37 mouse cellular contexts compared by ENCODE assay signal in genomic region chr5:120721005-120721404, GRCm38 (mm10). TPM values are rescaled to one million over a fixed set of nuclear protein-coding genes. Genes with fewer than 3 reads are reported as not detected.
"Had no signal": no experiment of that assay in that cellular context is flagged by ENCODE, and none has a peak within 500 bp of the region (broad histone marks: within the 10 kb centered on the region; RNA-seq: fewer than 3 reads in every experiment).

No protein-coding gene starts in this region.

- H3K27me3 ChIP-seq: liver, embryonic 13.5 days; midbrain, embryonic 15.5 days; neural tube, embryonic 12.5 days had no signal

- H3K27ac ChIP-seq: limb, embryonic 10.5 days; limb, embryonic 12.5 days; limb, embryonic 13.5 days; limb, embryonic 15.5 days; liver, embryonic 12.5 days; liver, embryonic 13.5 days; liver, embryonic 14.5 days; liver, embryonic 15.5 days; lung, embryonic 15.5 days; macrophage; midbrain, embryonic 10.5 days; midbrain, embryonic 12.5 days; midbrain, embryonic 13.5 days; midbrain, embryonic 15.5 days; neural tube, embryonic 12.5 days; neural tube, embryonic 13.5 days had no signal

- H3K4me1 ChIP-seq: limb, embryonic 12.5 days; limb, embryonic 13.5 days; limb, embryonic 15.5 days; liver, embryonic 12.5 days; liver, embryonic 13.5 days; liver, embryonic 15.5 days; lung, embryonic 15.5 days; megakaryocyte, embryonic 14.5 days; midbrain, embryonic 12.5 days; midbrain, embryonic 13.5 days; midbrain, embryonic 15.5 days; neural tube, embryonic 12.5 days; neural tube, embryonic 13.5 days had no signal

- H3K9ac ChIP-seq: limb, embryonic 12.5 days; limb, embryonic 13.5 days; limb, embryonic 15.5 days; liver, embryonic 12.5 days; liver, embryonic 13.5 days; liver, embryonic 14.5 days; liver, embryonic 15.5 days; liver, postnatal 0 days; lung, embryonic 14.5 days; lung, embryonic 15.5 days; midbrain, embryonic 12.5 days; midbrain, embryonic 13.5 days; midbrain, embryonic 15.5 days; neural tube, embryonic 12.5 days; neural tube, embryonic 13.5 days had no signal

- DNase-seq: left cerebral cortex, postnatal 4 days; liver; liver, embryonic 13.5 days; liver, postnatal 0 days; lung, adult 18-20 months; lung, adult 2 months; lung, embryonic 14.5 days; lung, postnatal 10 days; lung, postnatal 14 days; lung, postnatal 36 days; lung, postnatal 4 days; midbrain, embryonic 14.5 days had no signal

- ATAC-seq: liver, embryonic 12.5 days; liver, postnatal 0 days; lung, postnatal 0 days; midbrain, embryonic 13.5 days; midbrain, embryonic 15.5 days; midbrain, embryonic 16.5 days had no signal

- H3K36me3 ChIP-seq: limb, embryonic 10.5 days; limb, embryonic 12.5 days; limb, embryonic 13.5 days; limb, embryonic 15.5 days; liver, embryonic 12.5 days; liver, embryonic 13.5 days; liver, embryonic 15.5 days; lung, embryonic 15.5 days; midbrain, embryonic 10.5 days; midbrain, embryonic 12.5 days; midbrain, embryonic 13.5 days; midbrain, embryonic 15.5 days; neural tube, embryonic 12.5 days; neural tube, embryonic 13.5 days had no signal

- H3K9me3 ChIP-seq: limb, embryonic 10.5 days; limb, embryonic 12.5 days; limb, embryonic 13.5 days; limb, embryonic 15.5 days; liver, embryonic 12.5 days; liver, embryonic 13.5 days; liver, embryonic 15.5 days; lung, embryonic 15.5 days; midbrain, embryonic 12.5 days; midbrain, embryonic 13.5 days; midbrain, embryonic 15.5 days; neural tube, embryonic 12.5 days had no signal

- H3K4me3 ChIP-seq: limb, embryonic 10.5 days; limb, embryonic 12.5 days; limb, embryonic 13.5 days; limb, embryonic 15.5 days; liver, embryonic 12.5 days; liver, embryonic 13.5 days; liver, embryonic 15.5 days; lung, embryonic 15.5 days; megakaryocyte, embryonic 14.5 days; midbrain, embryonic 10.5 days; midbrain, embryonic 12.5 days; midbrain, embryonic 13.5 days; midbrain, embryonic 15.5 days; myocyte; neural tube, embryonic 12.5 days; neural tube, embryonic 13.5 days had no signal

RNA-seq across cellular contexts. Expression of gene Dtx1, which starts 9.3 kb away (rescaled TPM):
- total RNA-seq: megakaryocyte progenitor cell, adult 5-6 weeks had no signal
- polyA plus RNA-seq: liver, embryonic 16.5 days; myocyte had no signal

RNA-seq across cellular contexts. Expression of gene Oas2, which starts 28.6 kb away (rescaled TPM):
- total RNA-seq: left cerebral cortex, postnatal 4 days had no signal
- polyA plus RNA-seq: limb, embryonic 10.5 days; midbrain, embryonic 10.5 days; myocyte; neural tube, embryonic 11.5 days had no signal

RNA-seq across cellular contexts. Expression of gene Oas3, which starts 56.5 kb away (rescaled TPM):
- total RNA-seq: left cerebral cortex, postnatal 14 days; left cerebral cortex, postnatal 25 days; left cerebral cortex, postnatal 36 days had no signal
- polyA plus RNA-seq: limb, embryonic 12.5 days; neural tube, embryonic 11.5 days had no signal
